Mouse (Mus musculus): ENCODE results near the gene Muc1. TPM values are rescaled to one million over a fixed set of nuclear protein-coding genes. Genes with fewer than 3 reads are reported as not detected.
A peak's percentile ranks its signal among the peaks of the same experiment; 100 is the strongest.

Muc1 gene
- polyA plus RNA-seq, 1 experiment from 2014 or later, result 1.6 TPM

- H3K27ac ChIP-seq, result no peak overlapping the region
- no peak for ATAC-seq (replicated peaks; ENCODE audit: insufficient number of reproducible peaks, insufficient read depth, low FRiP score, low read depth)
- H3K36me3 ChIP-seq, result peaks cover 31% of the 10 kb centered on the region
- H3K9me3 ChIP-seq (replicated peaks), result no peaks in the 10 kb centered on the region
- H3K4me3 ChIP-seq, result no peak overlapping the region
- peaks cover 49% of the 10 kb centered on the region for H3K4me1 ChIP-seq (replicated peaks)
- WGBS, result 88% methylated on average over 13 of the region's 13 CpGs
- peak overlapping the region; percentile 98; the same call in 1 of the 2 replicates for H3K4me2 ChIP-seq
- no peaks in the 10 kb centered on the region for H3K27me3 ChIP-seq
- no peak overlapping the region for H3K9ac ChIP-seq
These were observed 47.2 kb downstream of the Muc1 start for GRCm38 (mm10) chr3:89276061-89276460.

- no peaks in the 10 kb centered on the region for H3K9me3 ChIP-seq (replicated peaks)
- peak overlapping the region; percentile 70 for H3K4me3 ChIP-seq
- WGBS, result 23% methylated on average over 14 of the region's 14 CpGs
- H3K27ac ChIP-seq, result peak overlapping the region; percentile 92
- H3K4me1 ChIP-seq (replicated peaks), result peaks cover 51% of the 10 kb centered on the region
- H3K4me2 ChIP-seq, result peak overlapping the region; percentile 98
- no peaks in the 10 kb centered on the region for H3K27me3 ChIP-seq
- ATAC-seq (replicated peaks; ENCODE audit: insufficient number of reproducible peaks, insufficient read depth, low FRiP score, low read depth), result no peak
- peaks cover 23% of the 10 kb centered on the region for H3K36me3 ChIP-seq
- H3K9ac ChIP-seq, result peak overlapping the region; percentile 81
These were observed 48.6 kb downstream of the Muc1 start for GRCm38 (mm10) chr3:89277281-89278021.

DNA sequence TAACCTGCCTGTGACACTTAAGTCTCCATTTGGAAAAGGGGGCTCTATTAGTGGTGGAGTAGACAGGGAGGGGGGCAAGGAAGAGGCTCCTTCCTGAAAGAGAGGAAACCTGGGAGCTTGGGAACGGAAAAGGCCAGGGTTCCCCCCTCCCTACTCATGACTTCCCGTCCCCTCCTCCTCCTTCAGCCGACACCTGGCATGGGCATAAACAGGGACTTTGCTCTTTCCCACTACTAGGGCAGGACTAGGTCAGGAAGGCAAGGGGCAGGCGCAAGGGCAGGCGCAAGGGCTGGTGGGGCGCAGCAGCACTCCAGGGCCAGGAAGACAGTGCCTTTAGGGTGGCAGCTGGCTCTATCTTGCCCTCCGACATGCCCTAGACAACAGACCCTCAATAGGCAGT lies 49.2 kb downstream of the Muc1 start:
- H3K4me3 ChIP-seq, result peak overlapping the region; percentile 70
- peak; percentile 13 for ATAC-seq (replicated peaks; ENCODE audit: insufficient number of reproducible peaks, insufficient read depth, low FRiP score, low read depth)
- peak overlapping the region; percentile 81 for H3K9ac ChIP-seq
- peaks cover 19% of the 10 kb centered on the region for H3K36me3 ChIP-seq
- no peaks in the 10 kb centered on the region for H3K27me3 ChIP-seq
- peak overlapping the region; percentile 92 for H3K27ac ChIP-seq
- H3K9me3 ChIP-seq (replicated peaks), result no peaks in the 10 kb centered on the region
- peak overlapping the region; percentile 98 for H3K4me2 ChIP-seq
- peaks cover 51% of the 10 kb centered on the region for H3K4me1 ChIP-seq (replicated peaks)
- 42% methylated on average over 7 of the region's 7 CpGs for WGBS

- no peaks in the 10 kb centered on the region for H3K9me3 ChIP-seq (replicated peaks)
- H3K9ac ChIP-seq, result peak overlapping the region; percentile 81
- peak overlapping the region; percentile 92 for H3K27ac ChIP-seq
- 16% methylated on average over 8 of the region's 8 CpGs for WGBS
- peak overlapping the region; percentile 98 for H3K4me2 ChIP-seq
- peak overlapping the region; percentile 70 for H3K4me3 ChIP-seq
- H3K27me3 ChIP-seq, result no peaks in the 10 kb centered on the region
- H3K36me3 ChIP-seq, result peaks cover 19% of the 10 kb centered on the region
- H3K4me1 ChIP-seq (replicated peaks), result peaks cover 51% of the 10 kb centered on the region
- no peak for ATAC-seq (replicated peaks; ENCODE audit: insufficient number of reproducible peaks, insufficient read depth, low FRiP score, low read depth)
These were observed 49.8 kb downstream of the Muc1 start for GRCm38 (mm10) chr3:89278643-89279042.

DNA sequence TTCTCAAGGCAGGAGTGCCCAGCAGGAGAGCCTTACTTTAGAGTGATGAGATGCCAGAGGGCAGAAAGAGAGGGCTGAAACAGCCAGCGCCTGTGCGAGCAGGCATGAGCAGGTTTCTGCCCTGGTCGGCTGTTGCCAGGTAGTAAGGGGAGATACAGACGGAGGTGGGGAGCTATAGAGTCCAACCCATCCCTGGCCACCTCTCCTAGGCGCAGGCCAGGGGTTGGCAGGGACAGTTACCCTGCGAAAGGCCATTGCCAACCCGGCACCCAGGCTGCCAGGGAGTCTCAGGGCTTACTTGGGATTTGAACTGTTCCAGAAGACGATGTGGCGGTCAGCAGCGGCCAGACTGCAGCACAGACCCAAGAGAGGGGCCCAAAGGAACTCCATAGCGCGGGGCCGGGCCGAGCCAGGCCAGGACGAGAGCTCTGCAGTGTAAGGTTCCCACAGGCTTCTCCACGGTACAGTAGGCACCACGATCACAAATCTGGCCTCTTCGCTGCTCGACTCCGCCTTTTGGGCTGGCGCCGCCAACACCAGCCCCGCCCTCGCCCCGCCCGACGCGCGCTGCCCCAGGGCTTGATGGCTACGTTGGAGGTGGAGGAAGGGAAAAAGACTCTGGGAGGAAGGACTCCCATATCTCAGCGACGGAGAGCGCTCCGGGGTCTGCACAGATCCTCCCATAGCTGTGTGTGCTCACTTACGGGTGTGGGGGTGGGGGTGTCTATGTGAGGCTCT lies 50.5 kb downstream of the Muc1 start:
- H3K27ac ChIP-seq, result peak overlapping the region; percentile 92
- ATAC-seq (replicated peaks; ENCODE audit: insufficient number of reproducible peaks, insufficient read depth, low FRiP score, low read depth), result peak; percentile 83
- no peaks in the 10 kb centered on the region for H3K27me3 ChIP-seq
- peak overlapping the region; percentile 98 for H3K4me2 ChIP-seq
- WGBS, result 2% methylated on average over 35 of the region's 35 CpGs
- peaks cover 51% of the 10 kb centered on the region for H3K4me1 ChIP-seq (replicated peaks)
- peaks cover 15% of the 10 kb centered on the region for H3K36me3 ChIP-seq
- H3K4me3 ChIP-seq, result peak overlapping the region; percentile 70
- H3K9me3 ChIP-seq (replicated peaks), result no peaks in the 10 kb centered on the region
- H3K9ac ChIP-seq, result peak overlapping the region; percentile 81

DNA sequence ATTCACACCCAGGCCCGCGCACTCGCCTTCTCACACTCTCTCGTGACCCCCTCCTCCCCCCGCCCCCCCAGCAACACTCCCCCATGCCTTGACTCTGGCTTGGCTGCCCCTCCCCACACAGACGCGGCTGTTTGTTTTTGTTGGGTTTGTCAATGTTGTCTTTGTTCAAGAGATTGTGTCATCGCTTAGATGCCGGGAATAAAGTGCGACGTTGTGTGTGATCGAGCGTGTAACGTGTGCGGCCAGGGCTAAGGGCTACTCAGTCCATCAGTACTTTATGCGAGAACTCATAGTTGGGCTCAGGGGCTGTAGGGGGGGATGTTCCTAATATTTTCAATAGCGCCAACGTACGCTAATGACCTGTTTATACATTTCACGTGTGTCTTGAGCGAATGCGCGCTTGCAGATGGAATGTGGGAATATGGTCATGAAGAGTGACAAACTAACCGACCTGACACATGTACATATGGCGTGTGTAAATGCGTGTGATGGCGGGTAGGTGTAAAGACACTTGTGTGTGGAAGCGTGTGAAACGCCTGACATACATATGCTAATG lies 51.3 kb downstream of the Muc1 start:
- peak overlapping the region; percentile 81 for H3K9ac ChIP-seq
- H3K4me1 ChIP-seq (replicated peaks), result peaks cover 51% of the 10 kb centered on the region
- WGBS, result 1% methylated on average over 29 of the region's 29 CpGs

DNA sequence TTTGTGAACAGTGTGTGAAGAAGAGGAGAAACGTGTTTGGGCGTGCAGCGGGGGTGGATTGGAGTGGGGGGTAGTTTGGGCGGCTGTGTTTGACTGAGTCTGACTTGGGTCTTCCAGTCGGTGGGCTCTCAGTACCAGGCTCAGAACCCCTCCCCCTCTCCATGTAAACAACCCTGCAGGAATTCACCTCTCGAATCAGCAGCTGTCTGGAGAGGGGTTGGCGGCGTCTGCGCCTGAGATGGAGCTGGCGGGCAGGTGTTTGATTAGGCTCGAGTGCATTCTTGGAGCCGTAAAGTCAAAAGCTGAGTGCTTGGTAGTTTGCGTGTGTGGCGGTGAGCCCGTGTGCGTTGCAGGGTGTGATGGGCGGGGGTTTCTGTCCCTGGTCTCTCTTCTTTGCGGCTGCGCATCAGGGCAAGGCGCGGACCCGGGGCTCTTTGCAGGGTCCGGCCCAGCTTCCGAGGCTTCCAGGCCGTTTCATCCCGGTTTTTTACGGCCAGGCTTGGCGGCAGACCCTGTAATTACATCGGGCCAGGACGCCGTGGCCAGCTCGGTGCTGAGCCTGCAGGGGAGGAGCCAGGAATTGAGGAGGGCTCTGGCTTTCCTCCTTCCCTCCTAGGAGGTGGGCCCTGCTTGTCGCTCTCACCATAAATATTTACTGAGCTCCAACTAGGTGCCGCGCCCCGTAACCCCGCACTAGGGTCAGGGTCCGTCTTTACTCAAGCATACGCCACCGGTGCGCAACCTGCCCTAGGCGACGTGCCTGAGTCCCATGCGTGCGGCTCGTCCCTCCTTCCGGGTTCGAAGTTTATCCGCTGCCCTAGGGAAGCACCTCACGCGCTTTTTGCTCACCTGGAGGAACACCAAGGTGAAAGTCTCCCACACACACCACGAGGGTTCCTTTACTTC lies 52.0 kb downstream of the Muc1 start, which contains the start of gene Efna1:
Gene Efna1, minus strand, starts transcription at position 537 of the 906 bp plus-strand sequence.
- Histone ChIP-seq H3K4me1 (replicated peaks) (peaks cover 51% of the 10 kb centered on the region), H3K36me3 (peaks cover 3% of the 10 kb centered on the region), H3K27ac (peak within 1 kb of the TSS; percentile 92), H3K27me3 (no peaks in the 10 kb centered on the region), H3K9ac (peak within 1 kb of the TSS; percentile 81), H3K4me3 (peak within 1 kb of the TSS; percentile 70), H3K9me3 (replicated peaks) (no peaks in the 10 kb centered on the region), H3K4me2 (peak within 1 kb of the TSS; percentile 98)
- WGBS, result under 1% methylated on average over 52 of the region's 52 CpGs
- no peak for ATAC-seq (replicated peaks; ENCODE audit: insufficient number of reproducible peaks, insufficient read depth, low FRiP score, low read depth)

More for the DNA sequence above, 51.3 kb downstream of the Muc1 start:
- peaks cover 10% of the 10 kb centered on the region for H3K36me3 ChIP-seq
- no peak for ATAC-seq (replicated peaks; ENCODE audit: insufficient number of reproducible peaks, insufficient read depth, low FRiP score, low read depth)
- H3K27ac ChIP-seq, result peak overlapping the region; percentile 92
- H3K9me3 ChIP-seq (replicated peaks), result no peaks in the 10 kb centered on the region
- H3K4me2 ChIP-seq, result peak overlapping the region; percentile 98
- H3K4me3 ChIP-seq, result peak overlapping the region; percentile 70
- no peaks in the 10 kb centered on the region for H3K27me3 ChIP-seq

GRCm38 (mm10) chr3:89281579-89282290 lies 52.9 kb downstream of the Muc1 start:
- peak overlapping the region; percentile 70 for H3K4me3 ChIP-seq
- H3K36me3 ChIP-seq, result no peaks in the 10 kb centered on the region
- WGBS, result 10% methylated on average over 20 of the region's 20 CpGs
- peak overlapping the region; percentile 92 for H3K27ac ChIP-seq
- ATAC-seq (replicated peaks; ENCODE audit: insufficient number of reproducible peaks, insufficient read depth, low FRiP score, low read depth), result no peak
- peak overlapping the region; percentile 81; the same call in 1 of the 2 replicates for H3K9ac ChIP-seq
- H3K27me3 ChIP-seq, result no peaks in the 10 kb centered on the region
- H3K9me3 ChIP-seq (replicated peaks), result no peaks in the 10 kb centered on the region
- H3K4me2 ChIP-seq, result peak overlapping the region; percentile 98
- H3K4me1 ChIP-seq (replicated peaks), result peaks cover 47% of the 10 kb centered on the region

DNA sequence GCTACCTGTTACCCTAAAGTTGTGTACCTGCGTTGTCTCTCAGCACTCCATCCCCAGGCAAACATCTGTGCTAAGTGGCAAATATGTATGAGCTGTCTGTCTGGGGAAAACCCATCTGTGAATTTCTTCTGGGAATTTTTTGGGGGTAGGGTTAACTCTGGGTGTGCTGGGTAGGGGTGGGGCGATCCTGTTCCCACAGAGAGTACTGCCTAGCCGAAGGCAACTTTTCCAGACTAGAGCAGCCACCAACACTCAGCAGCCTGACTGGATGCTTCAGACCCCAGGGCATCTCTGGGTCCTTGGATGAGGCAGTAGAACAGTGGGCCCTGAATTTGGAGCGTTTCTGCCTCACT lies 53.4 kb downstream of the Muc1 start:
- no peaks in the 10 kb centered on the region for H3K9me3 ChIP-seq (replicated peaks)
- no peaks in the 10 kb centered on the region for H3K27me3 ChIP-seq
- H3K9ac ChIP-seq, result no peak overlapping the region
- H3K4me3 ChIP-seq, result no peak overlapping the region
- H3K36me3 ChIP-seq, result no peaks in the 10 kb centered on the region
- 0 out of 2 replicates have a peak overlapping the region, but pooled peaks have one; percentile 98 for H3K4me2 ChIP-seq
- no peak for ATAC-seq (replicated peaks; ENCODE audit: insufficient number of reproducible peaks, insufficient read depth, low FRiP score, low read depth)
- H3K27ac ChIP-seq, result no peak overlapping the region
- H3K4me1 ChIP-seq (replicated peaks), result peaks cover 42% of the 10 kb centered on the region
- 23% methylated on average over 4 of the region's 4 CpGs for WGBS

All from heart, embryonic 15.5 days (tissue).